Mouse (Mus musculus) left cerebral cortex, postnatal 25 days (tissue): ENCODE measurements at regions not wholly inside any gene's neighbourhood (a gene's known extent, or its start where the extent isn't known, plus 50 kb on each side); places are given as distances from the start of the nearest gene placed in this dataset.
"Not testable (repeated sequence)": the region's sequence is repeated elsewhere in the genome, so short reads cannot be mapped to it uniquely, and the experiment has no call there.

Experiments used
- DNase-seq, 2 experiments: peaks; one replicate each; pipeline ENCODE4 v3.0.0; 2022; ENCODE audit warnings: low spot score in 2 of 2, mixed read lengths in 1 of 2
- intact Hi-C: fragments of 180-260 bp; cut with DNase I; formaldehyde crosslinking; loops from one replicate; pipeline ENCODE4 v1.15.1; 2025

GRCm38 (mm10) chr5:55677811-55678210 lies 1679.5 kb downstream of the Stim2 start:
- intact Hi-C loops, DNase-seq: not testable (repeated sequence)

GRCm38 (mm10) chr5:55691114-55691742 lies 1692.9 kb downstream of the Stim2 start:
- intact Hi-C loops: no loop called here
- no peak for DNase-seq

- peak in 1 of 2 experiments; percentile 56 for DNase-seq
- intact Hi-C loops: no loop called here
Observed at GRCm38 (mm10) chr5:55704512-55704911, 1706.2 kb downstream of the Stim2 start.

DNA sequence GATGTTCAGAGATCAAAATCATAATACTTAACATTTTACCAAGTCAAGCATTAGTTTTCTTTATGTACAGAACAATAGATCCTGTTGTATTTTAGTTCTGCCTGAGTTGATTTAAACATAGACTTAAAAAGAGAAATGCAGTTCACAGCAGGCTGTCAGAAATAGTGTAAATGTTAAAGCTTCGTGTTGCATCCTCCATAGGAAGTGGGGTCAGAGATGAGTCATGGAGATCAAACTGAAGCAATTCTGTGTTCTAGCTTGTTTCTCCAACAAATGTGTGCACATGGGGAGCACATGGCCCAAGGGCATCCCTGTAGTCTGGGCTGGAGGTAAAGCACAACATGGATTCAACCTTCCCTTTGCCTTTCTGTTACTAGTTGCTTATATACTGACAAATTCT lies 1713.5 kb downstream of the Stim2 start:
- intact Hi-C loops: no loop called here
- DNase-seq: no peak

- intact Hi-C loops: no loop called here
- no peak for DNase-seq
Observed at GRCm38 (mm10) chr5:55735143-55735542, 1736.8 kb downstream of the Stim2 start.

DNA sequence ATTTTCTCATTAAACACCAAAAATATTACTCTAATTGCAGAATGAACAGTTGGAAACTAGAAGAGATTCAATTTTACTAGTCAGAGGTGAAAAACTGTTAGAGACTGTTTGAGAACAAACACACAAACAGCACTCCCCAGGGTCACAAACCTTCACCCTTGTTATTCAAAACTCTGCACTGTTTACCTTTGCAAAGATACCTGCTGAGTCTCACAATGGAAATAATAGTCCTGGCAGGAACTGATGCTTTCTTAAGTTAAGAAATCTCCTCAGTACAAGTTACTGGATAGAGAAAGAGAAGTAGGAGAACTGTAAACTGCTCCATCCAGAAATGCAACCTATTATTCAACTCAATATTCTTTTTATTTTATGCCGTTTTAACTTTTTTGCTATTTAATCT lies 1763.5 kb downstream of the Stim2 start:
- no peak for DNase-seq
- intact Hi-C loops: no loop called here

GRCm38 (mm10) chr5:55791755-55792629 lies 1793.7 kb downstream of the Stim2 start:
- no peak for DNase-seq
- intact Hi-C loops: no loop called here

GRCm38 (mm10) chr5:55792717-55793116 lies 1794.4 kb downstream of the Stim2 start:
- no peak for DNase-seq
- intact Hi-C loops: no loop called here
